Comparison of ENCODE assay signal across 26 mouse cellular contexts in the genomic region with DNA sequence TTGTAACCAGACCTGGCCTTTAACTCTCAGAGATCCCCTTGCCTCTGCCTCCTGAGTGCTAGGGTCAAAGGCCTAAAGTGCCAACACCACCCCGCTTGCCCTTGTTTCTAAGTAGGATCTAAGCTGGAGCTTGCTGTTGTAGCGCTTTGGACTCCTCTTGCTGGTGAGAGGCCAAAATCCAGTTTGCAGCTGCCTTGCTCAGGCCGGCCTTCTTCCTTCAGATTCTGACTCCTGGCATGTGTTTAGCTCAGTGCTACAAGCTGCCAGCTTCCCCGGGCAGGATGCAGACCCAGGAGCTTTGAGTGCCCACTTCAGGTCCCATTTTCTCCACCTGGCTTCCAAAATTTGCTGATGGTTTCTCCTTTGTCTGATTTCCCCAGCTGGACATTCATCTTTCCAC. TPM values are rescaled to one million over a fixed set of nuclear protein-coding genes. Genes with fewer than 3 reads are reported as not detected.
"Had no signal": no experiment of that assay in that cellular context is flagged by ENCODE, and none has a peak within 500 bp of the region (broad histone marks: within the 10 kb centered on the region; RNA-seq: fewer than 3 reads in every experiment).

No protein-coding gene starts in this region.

- H3K27me3 ChIP-seq: limb, embryonic 13.5 days; liver, embryonic 12.5 days; liver, embryonic 15.5 days; lung, embryonic 15.5 days; midbrain, embryonic 12.5 days; midbrain, embryonic 15.5 days; neural tube, embryonic 12.5 days; neural tube, embryonic 15.5 days had no signal

- H3K9me3 ChIP-seq: limb, embryonic 10.5 days; limb, embryonic 13.5 days; liver, embryonic 12.5 days; liver, embryonic 15.5 days; lung, embryonic 15.5 days; midbrain, embryonic 12.5 days; midbrain, embryonic 15.5 days; neural tube, embryonic 12.5 days; neural tube, embryonic 15.5 days had no signal

- H3K4me3 ChIP-seq: left cerebral cortex, adult 2 months; limb, embryonic 10.5 days; limb, embryonic 13.5 days; liver, embryonic 12.5 days; liver, embryonic 15.5 days; lung, embryonic 15.5 days; midbrain, embryonic 12.5 days; midbrain, embryonic 15.5 days; neural tube, embryonic 12.5 days; neural tube, embryonic 15.5 days had no signal

- DNase-seq: kidney, adult 9 months; kidney, postnatal 36 days; layer of hippocampus, postnatal 36 days; liver; lung, adult 18-20 months; lung, postnatal 14 days; right cerebral cortex, adult 18-20 months; right cerebral cortex, postnatal 14 days; right cerebral cortex, postnatal 4 days; thymus, adult 2 months; thymus, postnatal 14 days; thymus, postnatal 4 days had no signal

- H3K36me3 ChIP-seq: limb, embryonic 10.5 days; limb, embryonic 13.5 days; liver, embryonic 12.5 days; liver, embryonic 15.5 days; lung, embryonic 15.5 days; midbrain, embryonic 12.5 days; midbrain, embryonic 15.5 days; neural tube, embryonic 12.5 days; neural tube, embryonic 15.5 days had no signal

- H3K27ac ChIP-seq: kidney, postnatal 0 days; left cerebral cortex, adult 2 months; limb, embryonic 13.5 days; liver, embryonic 12.5 days; liver, embryonic 15.5 days; lung, embryonic 15.5 days; macrophage; midbrain, embryonic 12.5 days; midbrain, embryonic 15.5 days; neural tube, embryonic 12.5 days; neural tube, embryonic 15.5 days; stomach, postnatal 0 days had no signal

- H3K4me1 ChIP-seq: liver, embryonic 12.5 days; liver, embryonic 15.5 days had no signal

RNA-seq across cellular contexts. Expression of gene Bmp6, which starts 53.4 kb away (rescaled TPM):
- total RNA-seq: megakaryocyte, adult 5-6 weeks had no signal
- polyA plus RNA-seq: macrophage had no signal
